Mouse (Mus musculus) thymus, adult 2 months (tissue): ENCODE measurements around the gene Tnfrsf22. TPM values are rescaled to one million over a fixed set of nuclear protein-coding genes. Genes with fewer than 3 reads are reported as not detected.

Experiments
- DNase-seq: peaks from one replicate; pipeline ENCODE4 v3.0.0; 2021
- H3K27ac ChIP-seq: fragments of 200-500 bp; 2 replicates; pipeline ENCODE4 v1.5.1; 2012; ENCODE audit warnings: low read length, control low read depth; ENCODE audit not compliant: control insufficient read depth, insufficient read depth
- H3K27me3 ChIP-seq: fragments of 200-500 bp; 2 replicates; pipeline ENCODE4 v1.6.1; 2012; ENCODE audit warnings: mild to moderate bottlenecking, low read length, moderate library complexity, mixed read lengths; ENCODE audit not compliant: control insufficient read depth, insufficient read depth
- H3K36me3 ChIP-seq: fragments of 200-500 bp; 2 replicates; pipeline ENCODE4 v1.6.1; 2012; ENCODE audit warnings: mild to moderate bottlenecking, low read length, moderate library complexity; ENCODE audit not compliant: control insufficient read depth, insufficient read depth
- H3K4me1 ChIP-seq: fragments of 200-500 bp; replicated peaks from 2 replicates; pipeline ENCODE4 v1.6.1; 2012; ENCODE audit warnings: low read length; ENCODE audit not compliant: control insufficient read depth, insufficient read depth
- H3K4me3 ChIP-seq: fragments of 200-500 bp; 2 replicates; pipeline ENCODE4 v1.5.1; 2012; ENCODE audit warnings: mild to moderate bottlenecking, low read length, control low read depth, moderate library complexity; ENCODE audit not compliant: control insufficient read depth, insufficient read depth
- CTCF ChIP-seq: fragments of 200-500 bp; IDR thresholded peaks from 2 replicates; pipeline ENCODE4 v1.5.1; 2012; ENCODE audit warnings: mild to moderate bottlenecking, control low read depth, low read length, moderate library complexity, borderline replicate concordance; ENCODE audit not compliant: control insufficient read depth, poor library complexity, insufficient read depth; ENCODE audit errors: extremely low read depth
- POLR2A ChIP-seq: fragments of 200-500 bp; IDR thresholded peaks from 2 replicates; pipeline ENCODE4 v1.6.1; 2012; ENCODE audit warnings: mild to moderate bottlenecking, low read length, control low read depth, moderate library complexity; ENCODE audit not compliant: control insufficient read depth, poor library complexity, insufficient read depth; ENCODE audit errors: extremely low read depth
- WGBS: fragments of 180-500 bp; shearing (Covaris S2); methylation state at CpG from one replicate; pipeline ENCODE4 v1.1.7; 2018; 5-methylcytosine and 5-hydroxymethylcytosine counted together
- polyA plus RNA-seq: library from polyadenylated mRNA; depleted of rRNA; stranded (reverse); fragments of >200 nt; gene quantifications from 2 replicates; pipeline ENCODE4 v1.2.3, GENCODE M21; 2012

Gene Tnfrsf22
- polyA plus RNA-seq, 1 experiment: 4.8 TPM

DNA sequence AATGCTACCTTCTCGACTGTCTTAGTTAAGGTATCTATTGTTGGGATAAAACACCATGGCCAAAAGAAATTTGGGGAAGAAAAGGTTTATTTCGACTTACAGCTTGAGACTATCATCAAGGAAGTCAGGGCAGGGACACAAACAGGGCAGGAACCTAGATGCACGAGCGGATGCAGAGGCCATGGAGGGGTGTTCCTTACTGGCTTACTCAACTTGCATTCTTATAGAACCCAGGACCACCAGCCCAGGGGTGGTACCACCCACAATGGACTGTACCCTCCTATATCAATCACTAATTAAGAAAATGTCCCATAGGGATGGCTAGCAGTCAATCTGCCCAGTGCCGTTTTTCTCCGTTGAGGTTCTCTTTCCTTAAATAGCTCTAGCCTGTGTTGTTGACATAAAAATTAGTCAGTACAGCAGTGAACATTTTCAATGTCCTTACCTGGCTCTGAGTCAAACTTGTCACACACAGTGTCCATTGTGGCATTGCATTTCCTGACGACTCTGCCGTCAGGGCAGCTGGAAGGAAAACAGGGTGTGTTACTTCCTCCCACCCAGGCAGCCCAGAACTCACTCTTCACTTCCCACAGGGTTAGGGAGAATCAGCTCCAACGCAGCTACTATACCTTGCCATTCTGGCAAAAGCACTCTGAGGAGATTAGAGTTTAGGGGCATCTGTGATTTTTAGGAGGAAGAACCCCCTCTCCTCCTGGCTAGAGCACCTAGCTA is 34.9 kb downstream of the Tnfrsf22 start:
- H3K4me3 ChIP-seq: no peak overlapping the region
- H3K27me3 ChIP-seq: no peaks in the 10 kb centered on the region
- no peak overlapping the region for H3K27ac ChIP-seq
- WGBS: 67% methylated on average over 9 of the region's 9 CpGs
- H3K36me3 ChIP-seq: peaks cover 40% of the 10 kb centered on the region
- H3K4me1 ChIP-seq: no peaks in the 10 kb centered on the region
- no peak for DNase-seq
- no peak for TF ChIP-seq POLR2A
- no peak for TF ChIP-seq CTCF

DNA sequence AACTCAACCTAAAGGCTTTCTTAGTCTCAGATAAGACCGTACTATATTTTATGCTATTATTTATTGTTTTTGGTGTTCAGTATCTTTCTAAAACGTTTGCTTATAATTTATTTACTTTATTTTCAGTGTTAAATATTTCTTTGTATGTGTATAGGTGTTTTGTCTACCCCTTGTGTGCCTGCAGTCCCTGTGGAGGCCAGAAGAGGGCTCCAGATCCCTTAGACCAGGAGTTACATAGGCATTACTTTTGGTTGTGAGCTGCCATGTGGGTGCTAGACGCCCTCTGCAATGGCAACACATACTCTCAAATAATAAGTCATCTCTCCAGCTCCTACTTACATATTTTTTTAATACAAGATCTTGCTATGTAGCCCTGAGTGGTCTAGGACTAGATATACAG is 37.2 kb downstream of the Tnfrsf22 start:
- Histone ChIP-seq H3K36me3 (peaks cover 43% of the 10 kb centered on the region), H3K4me3 (no peak overlapping the region), H3K4me1 (no peaks in the 10 kb centered on the region), H3K27ac (no peak overlapping the region), H3K27me3 (no peaks in the 10 kb centered on the region)
- TF ChIP-seq CTCF (no peak), POLR2A (no peak)
- WGBS: 81% methylated on average over 3 of the region's 3 CpGs
- peak; percentile 38 for DNase-seq

DNA sequence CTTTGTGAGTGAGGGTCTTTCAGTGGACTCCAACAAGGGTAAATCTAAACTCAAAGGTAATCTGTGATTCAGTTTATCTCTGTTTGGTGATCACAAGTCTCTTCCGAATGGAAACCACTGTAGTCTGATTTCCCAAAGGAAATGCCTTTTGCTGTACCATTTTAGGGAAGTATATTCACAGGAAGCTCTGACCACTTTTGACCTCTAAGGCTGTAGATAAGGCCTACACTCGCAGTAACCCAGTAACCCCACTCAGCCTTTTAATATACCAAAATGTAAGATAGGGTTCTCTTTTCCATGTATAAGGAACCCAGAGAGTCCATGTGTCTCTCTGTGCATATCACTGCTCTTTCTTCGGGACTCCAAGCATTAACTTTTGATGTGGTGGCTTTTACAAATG is 44.1 kb downstream of the Tnfrsf22 start:
- H3K27ac ChIP-seq: no peak overlapping the region

DNA sequence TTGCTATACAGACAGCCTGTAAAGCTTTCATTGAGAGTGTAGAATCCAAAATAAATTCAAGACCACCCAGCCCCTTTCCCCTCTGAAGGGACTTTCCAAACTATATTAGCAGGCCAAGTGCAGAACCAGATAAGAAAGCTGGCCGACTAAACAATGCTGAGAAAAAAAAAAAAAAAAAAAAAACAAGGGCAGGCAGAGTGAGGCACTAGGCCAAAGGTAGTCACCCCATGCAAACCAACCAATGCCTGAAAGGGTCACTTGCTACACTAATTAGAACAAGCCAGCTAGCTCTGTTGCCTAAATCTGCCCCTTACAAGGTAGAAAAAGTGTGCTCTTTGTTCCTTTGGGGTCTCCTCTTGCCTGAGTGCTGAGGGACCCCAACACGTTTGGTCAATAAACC is 44.6 kb downstream of the Tnfrsf22 start:
- 61% methylated on average over 2 of the region's 2 CpGs for whole genome bisulfite sequencing
- peaks cover 19% of the 10 kb centered on the region for H3K36me3 ChIP-seq
- H3K27me3 ChIP-seq: no peaks in the 10 kb centered on the region
- H3K4me3 ChIP-seq: no peak overlapping the region
- H3K27ac ChIP-seq: no peak overlapping the region
- TF ChIP-seq POLR2A (no peak), CTCF (no peak)
- peaks cover 2% of the 10 kb centered on the region; the same call in 1 of the 2 replicates for H3K4me1 ChIP-seq
- no peak for DNase-seq

More for the DNA sequence above, 44.1 kb downstream of the Tnfrsf22 start:
- Histone ChIP-seq H3K4me3 (no peak overlapping the region), H3K36me3 (peaks cover 23% of the 10 kb centered on the region), H3K27me3 (no peaks in the 10 kb centered on the region), H3K4me1 (peaks cover 2% of the 10 kb centered on the region; the same call in 1 of the 2 replicates)
- 41% methylated on average over 3 of the region's 3 CpGs for WGBS
- no peak for TF ChIP-seq CTCF
- no peak for TF ChIP-seq POLR2A
- DNase-seq: no peak

DNA sequence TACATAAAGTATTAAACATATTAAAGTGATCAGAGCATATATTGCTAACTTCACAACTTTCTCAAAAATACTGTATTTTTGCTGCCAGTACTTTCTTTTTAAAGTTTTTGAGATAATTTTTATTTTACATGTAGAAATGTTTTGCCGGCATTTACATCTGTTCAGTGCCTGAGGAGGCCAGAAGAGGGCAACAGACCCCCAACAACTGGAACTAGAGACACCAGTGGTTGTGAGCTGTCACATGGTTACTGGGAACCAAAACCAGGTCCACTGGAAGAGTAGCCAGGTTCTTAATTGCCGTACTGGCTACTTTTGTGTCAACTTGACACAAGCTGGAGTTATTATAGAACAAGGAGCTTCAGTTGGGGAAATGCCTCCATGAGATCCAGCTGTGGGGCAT is 47.8 kb downstream of the Tnfrsf22 start:
- Histone ChIP-seq H3K4me3 (no peak overlapping the region), H3K27ac (no peak overlapping the region), H3K36me3 (no peaks in the 10 kb centered on the region), H3K4me1 (peaks cover 7% of the 10 kb centered on the region), H3K27me3 (no peaks in the 10 kb centered on the region)
- 87% methylated on average over 2 of the region's 2 CpGs for WGBS
- peak; percentile 19 for DNase-seq
- no peak for TF ChIP-seq CTCF
- no peak for TF ChIP-seq POLR2A

DNA sequence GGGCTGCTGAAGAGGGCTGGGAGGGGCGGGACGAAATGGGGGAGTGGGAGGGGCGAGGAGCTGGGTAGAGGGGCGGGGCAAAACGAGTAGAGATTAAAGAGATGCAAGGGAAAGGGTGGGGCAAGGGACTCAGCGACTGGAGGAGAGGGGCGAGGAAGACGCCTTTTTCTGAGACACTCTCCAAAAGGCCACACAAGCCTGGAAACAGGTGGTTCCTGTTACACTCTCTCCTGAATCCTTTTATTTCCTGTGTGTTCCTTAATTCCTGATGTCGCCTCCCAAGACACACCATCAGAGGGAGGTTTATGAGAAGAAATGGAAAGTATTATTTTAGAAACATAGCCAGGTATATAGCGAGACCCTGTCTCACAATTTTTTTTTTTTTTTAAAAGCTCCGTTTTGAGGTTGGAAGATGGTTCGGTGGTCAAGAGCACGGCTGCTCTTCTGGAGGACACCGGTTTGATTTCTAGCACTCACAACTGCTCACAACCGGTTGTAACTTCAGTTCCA is 49.2 kb downstream of the Tnfrsf22 start:
- no peaks in the 10 kb centered on the region for H3K27me3 ChIP-seq
- no peaks in the 10 kb centered on the region for H3K36me3 ChIP-seq
- TF ChIP-seq CTCF (no peak), POLR2A (0 out of 2 replicates have a peak, but pooled peaks have one; percentile 4)
- DNase-seq: no peak
- H3K4me1 ChIP-seq: peaks cover 7% of the 10 kb centered on the region
- H3K27ac ChIP-seq: no peak overlapping the region
- no peak overlapping the region for H3K4me3 ChIP-seq
- 5% methylated on average over 15 of the region's 15 CpGs for WGBS
